Mouse (Mus musculus): ENCODE data around the gene Chrna1. TPM values are rescaled to one million over a fixed set of nuclear protein-coding genes. Genes with fewer than 3 reads are reported as not detected.

The Chrna1 gene
- 0.10 TPM in 2 replicates for polyA plus RNA-seq (2015; fragmentation: Nextera tagmentation; extraction: Ambion mirVana)

GRCm38 (mm10) chr2:73580166-73580565 lies at the start of gene Chrna1:
Chrna1 (minus strand) TSS chr2:73580338.
- Histone ChIP-seq H3K4me2 (ENCODE audit: low read depth, low read length) (no peak within 1 kb of the TSS), H3K4me1 (ENCODE audit: control insufficient read depth, insufficient read depth, low read length) (no peaks in the 10 kb centered on the region), H3K4me3 (ENCODE audit: low read length) (no peak within 1 kb of the TSS), H3K9me3 (ENCODE audit: control insufficient read depth, low read length) (no peaks in the 10 kb centered on the region), H3K36me3 (ENCODE audit: control insufficient read depth, insufficient read depth, low read length) (no peaks in the 10 kb centered on the region), H3K9ac (ENCODE audit: low read depth, low read length) (no peak within 1 kb of the TSS), H3K27ac (ENCODE audit: low read length) (no peak within 1 kb of the TSS), H3K27me3 (replicated peaks; ENCODE audit: control insufficient read depth, insufficient read depth, low read length) (no peaks in the 10 kb centered on the region)
- ATAC-seq, result no peak
- WGBS, result 93% methylated on average over 9 of the region's 9 CpGs

GRCm38 (mm10) chr2:73618486-73619052 lies 38.4 kb upstream of the Chrna1 start:
- 55% methylated on average over 4 of the region's 4 CpGs for WGBS
- H3K4me3 ChIP-seq (ENCODE audit: low read length), result no peak overlapping the region
- no peaks in the 10 kb centered on the region for H3K27me3 ChIP-seq (replicated peaks; ENCODE audit: control insufficient read depth, insufficient read depth, low read length)
- H3K4me1 ChIP-seq (ENCODE audit: control insufficient read depth, insufficient read depth, low read length), result no peaks in the 10 kb centered on the region
- no peak for ATAC-seq
- H3K9ac ChIP-seq (ENCODE audit: low read depth, low read length), result no peak overlapping the region
- H3K36me3 ChIP-seq (ENCODE audit: control insufficient read depth, insufficient read depth, low read length), result no peaks in the 10 kb centered on the region
- H3K9me3 ChIP-seq (ENCODE audit: control insufficient read depth, low read length), result no peaks in the 10 kb centered on the region
- no peak overlapping the region for H3K4me2 ChIP-seq (ENCODE audit: low read depth, low read length)
- H3K27ac ChIP-seq (ENCODE audit: low read length), result no peak overlapping the region

- no peaks in the 10 kb centered on the region for H3K27me3 ChIP-seq (replicated peaks; ENCODE audit: control insufficient read depth, insufficient read depth, low read length)
- no peaks in the 10 kb centered on the region; the same call in 1 of the 2 replicates for H3K36me3 ChIP-seq (ENCODE audit: control insufficient read depth, insufficient read depth, low read length)
- peak; percentile 79 for ATAC-seq
- 81% methylated on average over 17 of the region's 17 CpGs for WGBS
- H3K4me1 ChIP-seq (ENCODE audit: control insufficient read depth, insufficient read depth, low read length), result no peaks in the 10 kb centered on the region
- no peak overlapping the region for H3K4me2 ChIP-seq (ENCODE audit: low read depth, low read length)
- no peak overlapping the region for H3K9ac ChIP-seq (ENCODE audit: low read depth, low read length)
- H3K4me3 ChIP-seq (ENCODE audit: low read length), result no peak overlapping the region
- H3K9me3 ChIP-seq (ENCODE audit: control insufficient read depth, low read length), result no peaks in the 10 kb centered on the region
- no peak overlapping the region for H3K27ac ChIP-seq (ENCODE audit: low read length)
Measured at GRCm38 (mm10) chr2:73616434-73617057, 36.4 kb upstream of the Chrna1 start.

DNA sequence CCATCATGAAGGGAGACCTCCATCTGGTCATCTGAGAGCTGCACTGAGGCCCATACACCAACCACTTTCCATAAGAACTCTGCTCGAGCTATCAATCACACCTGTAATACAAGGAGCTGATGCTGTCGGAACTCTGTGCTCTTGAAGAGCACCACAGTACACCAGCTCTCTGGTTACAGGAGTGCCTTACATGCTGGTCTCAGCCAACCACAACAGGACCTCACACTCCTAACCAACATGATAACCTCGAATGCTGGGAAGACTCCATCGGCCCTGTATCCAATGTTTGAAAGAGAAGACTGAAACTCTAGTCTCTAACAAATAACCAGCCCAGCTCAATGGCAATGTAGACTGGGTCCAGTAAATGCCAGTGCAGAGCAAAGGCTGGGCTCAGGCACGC lies 35.3 kb upstream of the Chrna1 start:
- Histone ChIP-seq H3K27ac (ENCODE audit: low read length) (no peak overlapping the region), H3K4me3 (ENCODE audit: low read length) (no peak overlapping the region), H3K4me1 (ENCODE audit: control insufficient read depth, insufficient read depth, low read length) (no peaks in the 10 kb centered on the region), H3K9me3 (ENCODE audit: control insufficient read depth, low read length) (no peaks in the 10 kb centered on the region), H3K36me3 (ENCODE audit: control insufficient read depth, insufficient read depth, low read length) (no peaks in the 10 kb centered on the region; the same call in 1 of the 2 replicates), H3K27me3 (replicated peaks; ENCODE audit: control insufficient read depth, insufficient read depth, low read length) (no peaks in the 10 kb centered on the region), H3K9ac (ENCODE audit: low read depth, low read length) (no peak overlapping the region), H3K4me2 (ENCODE audit: low read depth, low read length) (no peak overlapping the region)
- 89% methylated on average over 5 of the region's 5 CpGs for WGBS
- no peak for ATAC-seq

DNA sequence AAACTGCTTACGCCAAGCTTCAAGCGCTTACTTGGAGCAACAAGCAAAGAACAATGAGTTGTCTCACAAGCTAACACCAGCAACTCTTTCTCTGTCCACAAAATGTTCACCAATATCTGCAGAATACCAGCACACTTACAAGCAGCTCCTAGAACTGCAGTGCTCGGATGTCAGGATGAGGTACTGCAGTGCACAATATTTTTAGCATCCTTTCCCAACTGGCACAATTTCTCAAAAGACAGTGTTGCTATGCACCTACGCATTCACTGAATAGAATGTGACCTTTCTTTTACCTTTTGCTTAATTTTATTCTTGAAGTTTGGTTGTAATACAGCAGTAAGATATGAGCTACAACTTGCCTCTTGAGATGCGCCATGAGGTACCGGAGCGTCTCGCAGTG lies 34.2 kb upstream of the Chrna1 start:
- WGBS, result 93% methylated on average over 8 of the region's 8 CpGs
- Histone ChIP-seq H3K4me1 (ENCODE audit: control insufficient read depth, insufficient read depth, low read length) (no peaks in the 10 kb centered on the region), H3K36me3 (ENCODE audit: control insufficient read depth, insufficient read depth, low read length) (no peaks in the 10 kb centered on the region; the same call in 1 of the 2 replicates), H3K4me3 (ENCODE audit: low read length) (no peak overlapping the region), H3K9ac (ENCODE audit: low read depth, low read length) (no peak overlapping the region), H3K9me3 (ENCODE audit: control insufficient read depth, low read length) (no peaks in the 10 kb centered on the region), H3K27ac (ENCODE audit: low read length) (no peak overlapping the region), H3K27me3 (replicated peaks; ENCODE audit: control insufficient read depth, insufficient read depth, low read length) (no peaks in the 10 kb centered on the region), H3K4me2 (ENCODE audit: low read depth, low read length) (no peak overlapping the region)
- ATAC-seq, result no peak

DNA sequence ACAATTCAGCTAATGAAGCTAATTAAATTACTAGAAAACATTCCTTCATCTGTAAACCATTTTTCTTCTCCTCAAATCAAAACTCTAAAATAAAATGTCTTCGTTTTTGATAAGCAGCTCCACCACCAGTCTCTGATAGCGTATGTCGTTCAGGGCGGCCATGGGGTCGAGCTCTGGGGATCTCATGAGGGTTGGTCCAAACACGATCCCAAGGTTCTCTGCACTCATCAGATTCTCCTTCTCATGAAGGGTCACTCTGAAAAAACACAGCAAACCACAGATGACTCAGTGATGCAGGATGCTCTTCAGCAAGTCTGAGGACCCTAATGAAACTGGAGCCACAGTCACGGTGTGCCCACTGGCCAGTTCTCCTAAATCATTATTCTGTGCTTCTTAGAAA lies 32.8 kb upstream of the Chrna1 start:
- no peaks in the 10 kb centered on the region for H3K27me3 ChIP-seq (replicated peaks; ENCODE audit: control insufficient read depth, insufficient read depth, low read length)
- H3K4me2 ChIP-seq (ENCODE audit: low read depth, low read length), result no peak overlapping the region
- H3K9me3 ChIP-seq (ENCODE audit: control insufficient read depth, low read length), result no peaks in the 10 kb centered on the region
- H3K4me1 ChIP-seq (ENCODE audit: control insufficient read depth, insufficient read depth, low read length), result no peaks in the 10 kb centered on the region
- 91% methylated on average over 7 of the region's 7 CpGs for WGBS
- no peak overlapping the region for H3K27ac ChIP-seq (ENCODE audit: low read length)
- H3K9ac ChIP-seq (ENCODE audit: low read depth, low read length), result no peak overlapping the region
- H3K4me3 ChIP-seq (ENCODE audit: low read length), result no peak overlapping the region
- no peak for ATAC-seq
- no peaks in the 10 kb centered on the region; the same call in 1 of the 2 replicates for H3K36me3 ChIP-seq (ENCODE audit: control insufficient read depth, insufficient read depth, low read length)

- no peak for ATAC-seq
- Histone ChIP-seq H3K4me2 (ENCODE audit: low read depth, low read length) (no peak overlapping the region), H3K27me3 (replicated peaks; ENCODE audit: control insufficient read depth, insufficient read depth, low read length) (no peaks in the 10 kb centered on the region), H3K9me3 (ENCODE audit: control insufficient read depth, low read length) (no peaks in the 10 kb centered on the region), H3K27ac (ENCODE audit: low read length) (no peak overlapping the region), H3K9ac (ENCODE audit: low read depth, low read length) (no peak overlapping the region), H3K4me1 (ENCODE audit: control insufficient read depth, insufficient read depth, low read length) (no peaks in the 10 kb centered on the region), H3K36me3 (ENCODE audit: control insufficient read depth, insufficient read depth, low read length) (no peaks in the 10 kb centered on the region; the same call in 1 of the 2 replicates), H3K4me3 (ENCODE audit: low read length) (no peak overlapping the region)
- 93% methylated on average over 6 of the region's 6 CpGs for WGBS
Measured at GRCm38 (mm10) chr2:73612367-73612914, 32.3 kb upstream of the Chrna1 start.

DNA sequence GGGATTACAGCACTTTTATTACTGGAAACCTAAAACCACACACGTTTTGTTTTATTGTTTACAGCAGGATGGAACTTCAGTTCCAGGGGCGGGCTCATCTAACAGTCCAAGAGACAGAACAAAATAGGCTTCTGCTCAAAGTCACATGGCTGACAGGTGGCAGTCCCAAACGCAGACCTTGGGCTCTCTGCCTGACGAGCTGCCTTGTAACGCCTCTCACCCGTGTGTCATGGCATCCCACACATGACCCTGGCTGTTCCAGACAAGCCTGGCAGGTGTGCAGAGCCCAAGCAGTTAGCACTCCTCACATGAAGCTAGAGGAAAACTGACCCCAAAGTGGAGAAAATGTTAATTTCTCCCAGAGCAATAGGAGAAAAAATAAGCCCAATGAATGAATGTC lies 31.7 kb upstream of the Chrna1 start:
- H3K4me3 ChIP-seq (ENCODE audit: low read length), result no peak overlapping the region
- H3K36me3 ChIP-seq (ENCODE audit: control insufficient read depth, insufficient read depth, low read length), result no peaks in the 10 kb centered on the region; the same call in 1 of the 2 replicates
- H3K27ac ChIP-seq (ENCODE audit: low read length), result no peak overlapping the region
- no peak overlapping the region for H3K4me2 ChIP-seq (ENCODE audit: low read depth, low read length)
- H3K27me3 ChIP-seq (replicated peaks; ENCODE audit: control insufficient read depth, insufficient read depth, low read length), result no peaks in the 10 kb centered on the region
- ATAC-seq, result no peak
- no peak overlapping the region for H3K9ac ChIP-seq (ENCODE audit: low read depth, low read length)
- WGBS, result 71% methylated on average over 6 of the region's 6 CpGs
- H3K4me1 ChIP-seq (ENCODE audit: control insufficient read depth, insufficient read depth, low read length), result no peaks in the 10 kb centered on the region
- H3K9me3 ChIP-seq (ENCODE audit: control insufficient read depth, low read length), result no peaks in the 10 kb centered on the region

GRCm38 (mm10) chr2:73609724-73610210 lies 29.6 kb upstream of the Chrna1 start:
- Histone ChIP-seq H3K27ac (ENCODE audit: low read length) (no peak overlapping the region), H3K27me3 (replicated peaks; ENCODE audit: control insufficient read depth, insufficient read depth, low read length) (no peaks in the 10 kb centered on the region), H3K4me3 (ENCODE audit: low read length) (no peak overlapping the region), H3K4me2 (ENCODE audit: low read depth, low read length) (no peak overlapping the region), H3K36me3 (ENCODE audit: control insufficient read depth, insufficient read depth, low read length) (no peaks in the 10 kb centered on the region; the same call in 1 of the 2 replicates), H3K9ac (ENCODE audit: low read depth, low read length) (no peak overlapping the region), H3K4me1 (ENCODE audit: control insufficient read depth, insufficient read depth, low read length) (no peaks in the 10 kb centered on the region), H3K9me3 (ENCODE audit: control insufficient read depth, low read length) (no peaks in the 10 kb centered on the region)
- 89% methylated on average over 3 of the region's 3 CpGs for WGBS
- ATAC-seq, result no peak
